Mouse (Mus musculus): ENCODE measurements around the gene Amelx.

Gene Amelx

DNA sequence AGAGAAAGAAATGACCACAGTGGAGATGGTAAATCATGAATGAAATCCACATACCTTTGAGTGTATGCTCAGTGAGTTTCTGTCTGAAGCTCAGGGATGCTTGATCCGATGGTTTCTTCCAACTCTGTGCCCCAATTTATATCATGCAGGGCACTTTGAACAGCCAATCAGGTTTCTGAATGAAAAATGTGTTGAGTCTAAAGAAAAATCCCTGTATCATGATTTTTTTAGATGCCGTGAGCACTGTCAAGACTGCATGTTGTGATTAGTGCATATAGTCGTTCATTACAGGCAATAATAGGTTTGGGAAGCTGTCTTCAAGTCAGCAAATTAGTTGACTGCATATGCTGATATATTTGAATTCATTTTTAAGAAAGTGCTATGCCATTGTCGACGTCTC is at the start of gene Amelx:
Gene Amelx (minus strand): TSS at position 101 of the 400 bp plus-strand sequence.
- no peak for DNase-seq (ENCODE audit: low read depth, low spot score)

DNA sequence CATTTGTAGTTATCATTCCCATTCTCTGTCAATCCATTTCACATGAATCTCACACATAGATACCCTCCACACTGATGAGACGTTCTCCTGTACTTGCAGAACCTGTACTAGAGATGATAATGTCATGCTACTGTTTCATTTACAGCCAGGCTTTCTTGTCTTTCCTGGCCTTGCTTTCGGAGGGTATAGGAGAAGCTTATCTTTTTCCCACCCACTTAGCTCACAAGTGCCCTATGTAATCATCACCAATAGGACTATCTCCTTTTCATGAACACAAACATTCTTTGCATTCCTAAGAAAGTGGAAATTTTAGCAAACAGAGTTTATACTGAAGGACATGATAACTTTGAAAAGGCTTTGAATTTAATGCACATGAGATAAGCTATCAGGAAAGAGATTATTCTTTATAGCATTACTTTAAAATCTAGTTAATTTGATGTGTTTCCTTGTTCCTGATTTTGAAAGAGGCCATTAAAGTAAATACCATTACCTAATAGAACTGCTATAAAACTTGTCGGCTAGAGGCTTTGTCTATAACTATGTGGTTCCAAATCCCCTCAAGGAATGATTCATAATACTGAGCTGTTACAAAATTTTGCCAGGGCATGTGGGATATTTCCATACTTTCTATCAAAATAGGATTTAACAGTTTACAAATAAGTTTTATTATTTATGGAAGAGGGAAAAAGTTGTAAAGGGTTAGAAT is 35.5 kb upstream of the Amelx start:
- DNase-seq (ENCODE audit: low read depth, low spot score), result no peak

DNA sequence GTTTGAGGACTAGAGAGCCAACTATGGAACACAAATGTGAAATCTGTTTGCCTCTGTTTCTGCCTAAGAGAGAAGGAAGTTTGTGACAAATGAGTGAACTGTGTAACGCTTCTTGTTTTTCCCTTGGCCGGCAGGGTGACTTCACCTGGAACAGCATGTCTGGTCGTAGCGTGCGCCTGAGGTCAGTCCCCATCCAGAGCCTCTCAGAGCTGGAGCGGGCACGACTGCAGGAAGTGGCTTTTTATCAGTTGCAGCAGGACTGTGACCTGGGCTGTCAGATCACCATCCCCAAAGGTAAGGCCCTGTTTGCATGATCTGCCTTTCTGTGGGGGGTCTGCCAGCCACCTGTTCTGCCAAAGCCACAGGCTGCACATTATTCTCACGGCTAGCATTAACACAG is 33.1 kb upstream of the Amelx start:
- DNase-seq (ENCODE audit: low read depth, low spot score), result no peak

DNA sequence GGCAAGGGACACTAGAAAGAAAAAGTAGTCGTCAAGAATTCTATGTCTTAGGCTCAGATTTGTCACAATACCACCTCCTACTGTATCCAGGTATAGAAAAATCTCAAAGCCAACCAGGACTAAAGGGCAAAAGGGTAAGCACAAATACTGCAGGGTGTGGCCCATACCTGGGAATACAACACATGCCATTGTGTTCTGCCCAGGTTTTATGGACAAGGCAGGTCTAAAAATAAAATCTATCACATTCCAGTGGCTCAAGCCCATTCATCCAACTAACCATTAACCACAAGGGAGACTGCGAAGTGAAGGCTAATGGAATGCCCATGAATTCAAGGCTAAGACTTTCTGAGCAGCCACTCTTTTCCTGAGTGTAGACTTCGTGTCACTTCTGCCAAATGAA is 23.0 kb upstream of the Amelx start:
- no peak for DNase-seq (ENCODE audit: low read depth, low spot score)

DNA sequence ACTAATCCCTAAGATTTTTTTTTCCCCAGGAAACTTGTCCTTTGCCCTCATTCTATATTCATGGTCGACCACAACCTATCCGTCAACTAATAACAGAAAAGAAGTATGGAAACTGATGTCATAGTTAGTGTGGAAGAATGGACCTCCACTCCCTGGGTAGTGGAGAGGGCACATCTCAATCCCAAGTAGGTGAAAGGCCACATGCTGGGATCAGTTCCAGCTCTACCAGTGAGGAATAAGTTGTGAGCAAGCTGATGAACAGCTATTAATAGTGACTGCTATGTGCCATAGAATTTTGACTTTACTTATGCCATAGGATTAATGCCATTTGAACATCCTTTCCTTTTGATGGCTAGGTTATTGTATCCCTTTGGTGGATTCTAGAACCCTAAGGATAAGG is 8.4 kb downstream of the Amelx start:
- DNase-seq (ENCODE audit: low read depth, low spot score), result no peak

DNA sequence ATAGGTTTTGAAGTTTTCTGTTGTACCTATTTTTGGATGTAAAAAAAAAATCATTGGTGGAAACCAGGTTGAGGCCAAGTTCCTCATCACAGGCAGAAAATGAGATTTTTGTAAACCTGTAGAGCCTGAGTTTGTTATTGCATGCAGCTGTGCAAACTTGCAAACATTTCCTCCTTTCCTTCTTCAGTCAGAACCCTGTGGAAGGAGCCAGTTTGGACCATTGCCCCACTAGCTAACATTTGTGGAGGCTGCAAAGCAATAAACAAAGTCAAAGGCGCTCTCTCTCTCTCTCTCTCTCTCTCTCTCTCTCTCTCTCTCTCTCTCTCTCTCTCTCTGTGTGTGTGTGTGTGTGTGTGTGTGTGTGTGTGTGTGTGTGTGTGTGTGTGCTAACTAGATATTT is 13.2 kb downstream of the Amelx start:
- DNase-seq (ENCODE audit: low read depth, low spot score), result no peak

DNA sequence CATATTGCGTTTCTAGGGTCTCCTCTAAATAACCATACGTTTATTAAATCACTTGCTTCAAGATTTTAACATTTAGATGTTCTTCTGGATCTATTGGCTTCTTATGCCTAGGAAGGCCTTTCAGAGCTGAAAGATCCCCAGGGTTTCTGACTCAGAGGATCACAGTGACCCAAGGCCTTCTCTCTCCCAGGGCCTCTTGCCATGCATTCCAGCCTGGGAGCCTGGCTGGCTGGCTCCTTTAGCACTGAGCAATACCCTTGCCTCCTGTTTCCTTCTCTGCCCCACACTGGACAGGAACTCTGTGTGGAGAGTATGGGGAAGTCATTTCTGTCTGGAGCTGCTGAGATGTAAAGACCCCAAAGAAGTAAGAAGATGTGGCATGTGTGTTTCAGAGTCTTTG is 16.0 kb downstream of the Amelx start:
- DNase-seq (ENCODE audit: low read depth, low spot score), result no peak

DNA sequence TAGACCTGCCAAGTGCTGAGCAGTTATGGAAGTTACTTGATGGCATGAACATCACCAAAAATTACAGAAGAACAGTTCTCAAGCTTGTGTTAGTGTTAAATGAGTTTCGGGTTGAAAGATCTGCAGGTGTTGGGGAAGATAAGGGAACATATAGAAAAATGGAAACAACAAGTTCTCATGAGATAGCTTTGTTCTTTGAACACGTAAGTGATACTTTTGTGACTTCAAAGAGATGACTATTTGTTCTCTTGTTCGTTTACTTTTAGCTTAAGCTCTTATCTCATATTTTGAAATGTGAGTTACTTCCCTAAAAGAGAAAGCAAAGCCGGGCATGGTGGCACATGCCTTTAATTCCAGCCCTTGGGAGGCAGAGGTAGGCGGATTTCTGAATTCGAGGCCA is 28.6 kb downstream of the Amelx start:
- no peak for DNase-seq (ENCODE audit: low read depth, low spot score)

DNA sequence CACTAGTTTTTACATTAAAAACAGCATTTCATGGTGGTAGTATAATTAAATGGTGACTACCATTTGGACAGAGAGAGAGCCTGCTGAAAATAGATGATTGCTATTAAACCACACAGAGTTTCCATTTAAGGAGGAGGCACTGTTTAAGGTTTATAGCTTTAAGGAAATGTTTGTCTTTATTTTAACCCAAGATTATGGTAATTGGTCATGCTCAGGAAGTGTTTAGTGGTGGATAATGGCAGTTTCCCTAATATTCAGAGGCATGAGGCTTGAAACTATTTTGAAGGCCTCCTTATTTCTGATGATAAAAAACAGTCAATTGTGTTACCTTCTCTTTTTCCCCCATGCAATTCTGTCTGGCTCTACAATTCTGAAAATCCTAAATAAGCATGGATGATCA is 33.2 kb downstream of the Amelx start:
- no peak for DNase-seq (ENCODE audit: low read depth, low spot score)

DNA sequence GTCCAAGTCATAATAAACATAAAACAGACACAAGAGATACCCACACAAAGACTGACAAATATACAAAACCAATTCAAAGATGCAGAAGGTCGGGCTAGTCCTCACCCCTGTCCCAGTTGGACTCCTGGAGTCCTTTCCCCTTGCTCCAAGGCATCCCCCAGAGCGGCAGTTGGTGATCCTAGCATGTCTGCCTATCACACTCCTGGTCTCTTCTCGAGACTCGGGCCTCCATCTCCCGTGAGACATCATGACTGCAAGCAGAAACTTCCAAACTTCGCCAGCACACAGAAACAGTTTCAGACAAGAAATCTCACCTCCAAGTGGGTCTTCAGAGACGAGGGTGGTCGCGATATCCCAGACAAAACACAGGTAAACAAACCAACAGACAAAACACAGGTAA is 46.5 kb downstream of the Amelx start:
- no peak for DNase-seq (ENCODE audit: low read depth, low spot score)

DNA sequence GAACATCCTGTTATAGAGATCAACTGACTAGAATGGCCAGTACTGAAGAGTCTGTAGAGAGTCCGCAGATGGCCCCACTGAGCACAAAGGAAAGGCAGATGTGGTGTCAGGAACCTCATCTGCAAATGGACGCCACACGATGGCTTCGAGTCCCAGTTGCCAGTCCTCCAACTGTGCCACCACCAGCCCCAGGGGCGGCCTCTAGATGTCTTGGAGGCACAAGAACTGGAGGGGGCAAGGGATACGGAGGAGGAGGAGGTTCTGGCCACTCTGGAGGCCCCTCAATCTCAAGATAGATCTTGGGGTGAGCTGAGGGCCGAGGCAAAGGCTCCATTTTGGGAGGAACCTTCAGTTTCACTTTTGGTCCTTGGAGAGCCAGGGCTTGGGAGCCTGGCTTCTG is 47.2 kb downstream of the Amelx start:
- DNase-seq (ENCODE audit: low read depth, low spot score), result no peak
